Mouse (Mus musculus) kidney, adult 2 months (tissue): Measurements from ENCODE around the gene Col4a4.

ENCODE experiments used
- CTCF ChIP-seq: fragments of 200-500 bp; conservative IDR thresholded peaks from 2 replicates; pipeline ENCODE4 v1.5.1; 2011; ENCODE audit warnings: low read depth, mild to moderate bottlenecking, control low read depth, low read length, moderate library complexity, mixed read lengths; ENCODE audit not compliant: insufficient read depth, insufficient read length
- POLR2A ChIP-seq: fragments of 200-500 bp; IDR thresholded peaks from one replicate; pipeline ENCODE4 v1.6.1; 2011; ENCODE audit warnings: low read depth, low read length, control low read depth

DNA sequence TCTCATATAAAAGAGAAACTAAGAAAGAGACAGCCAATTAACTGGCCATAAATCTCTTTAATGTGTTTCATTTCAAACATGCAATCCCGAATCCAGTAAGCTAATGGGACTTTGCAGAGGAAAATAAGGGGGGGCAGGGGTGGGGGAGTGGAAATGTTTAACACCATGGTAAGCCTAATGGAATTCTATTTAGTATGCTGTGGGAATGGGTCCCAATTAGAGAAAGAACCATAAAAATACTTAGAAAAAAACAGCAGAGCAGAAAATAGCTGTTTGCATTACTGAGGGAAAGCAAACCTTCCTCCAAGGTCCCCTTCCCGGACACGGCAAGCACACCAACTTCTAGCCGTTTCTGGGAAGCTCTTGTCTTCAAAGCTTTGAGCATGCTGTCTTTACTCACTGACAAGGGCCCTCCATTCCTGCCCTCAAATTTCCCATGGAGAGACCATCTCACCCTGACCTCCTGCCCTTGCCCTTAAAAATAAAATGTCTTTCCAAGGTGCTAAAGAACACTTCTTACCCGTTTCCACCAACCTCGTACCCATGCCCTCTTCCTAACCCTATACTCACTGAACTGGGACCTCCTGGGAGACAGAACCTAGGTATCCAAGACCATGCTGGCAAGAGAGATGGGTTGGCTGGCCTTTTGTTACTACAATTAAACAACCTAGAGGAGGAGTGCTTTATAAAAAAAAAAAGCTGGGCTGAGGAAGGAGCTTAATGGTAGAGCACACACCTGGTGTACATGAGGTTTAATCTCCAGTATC lies 42.0 kb downstream of the Col4a4 start:
- TF ChIP-seq POLR2A (no peak), CTCF (no peak)
